Mouse (Mus musculus) cerebellum, postnatal 4 days (tissue): Measurements from ENCODE around the gene Stra6l.
A peak's percentile ranks its signal among the peaks of the same experiment; 100 is the strongest.

Experiments used
- DNase-seq, 2 experiments: peaks; one replicate each; pipeline ENCODE4 v3.0.0; 2022; ENCODE audit warnings: low spot score in 2 of 2, mixed read lengths in 1 of 2

The Stra6l gene

DNA sequence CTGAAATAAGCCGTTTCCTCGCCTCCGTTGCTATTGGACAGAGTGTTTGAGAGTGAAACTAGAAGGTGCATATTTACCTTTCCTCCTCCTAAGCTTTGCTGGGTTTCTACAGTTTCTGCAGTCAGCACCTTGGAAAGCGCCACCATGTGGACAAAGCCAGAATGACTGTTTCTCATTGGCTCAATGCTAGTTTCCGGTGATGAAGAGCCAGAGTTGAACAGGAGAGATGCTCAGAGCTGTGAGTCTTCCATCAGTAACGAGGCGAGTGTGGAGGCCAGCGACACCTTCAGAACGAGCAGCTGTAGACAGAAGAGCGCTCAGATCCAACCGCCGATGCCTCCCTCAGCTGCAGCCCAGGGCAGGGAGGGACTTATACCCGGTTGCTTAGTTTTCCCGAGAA is 4.1 kb upstream of the Stra6l start:
- DNase-seq: peak in 1 of 2 experiments; percentile 61

DNA sequence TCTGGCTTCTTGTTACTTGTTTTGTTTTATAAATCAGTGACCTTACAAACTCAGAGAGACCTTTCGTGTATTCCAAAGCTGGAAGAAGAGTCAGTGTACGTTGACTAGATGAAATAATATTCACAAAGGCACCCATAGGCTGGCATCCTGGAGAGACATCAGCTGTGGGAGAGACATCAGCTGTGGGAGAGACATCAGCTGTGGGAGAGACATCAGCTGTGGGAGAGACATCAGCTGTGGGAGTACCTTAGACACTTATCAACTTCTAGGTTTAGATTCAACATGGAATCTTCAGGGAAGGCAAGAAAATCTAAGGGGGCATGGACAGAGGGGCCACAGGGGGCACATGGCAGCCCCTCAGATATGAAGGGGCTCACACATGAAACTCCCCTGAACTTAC is 2.2 kb upstream of the Stra6l start:
- no peak for DNase-seq

DNA sequence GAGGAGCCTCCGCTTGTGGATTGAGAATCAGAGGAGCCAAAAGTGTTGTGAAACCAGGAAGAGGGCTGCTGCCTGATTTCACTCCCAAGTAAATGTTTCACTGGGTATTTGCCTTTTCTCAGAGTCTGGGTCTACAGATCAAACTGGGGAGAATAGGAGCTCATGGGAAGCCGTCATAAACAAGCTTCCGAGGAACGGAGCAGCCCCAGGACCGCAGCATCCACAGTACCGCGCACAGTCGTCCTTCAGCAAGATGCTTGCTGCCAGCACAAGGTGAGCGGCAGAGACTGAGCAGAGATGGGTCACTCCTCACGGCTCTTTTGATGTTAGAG is 327 bp downstream of the Stra6l start:
- DNase-seq: no peak

DNA sequence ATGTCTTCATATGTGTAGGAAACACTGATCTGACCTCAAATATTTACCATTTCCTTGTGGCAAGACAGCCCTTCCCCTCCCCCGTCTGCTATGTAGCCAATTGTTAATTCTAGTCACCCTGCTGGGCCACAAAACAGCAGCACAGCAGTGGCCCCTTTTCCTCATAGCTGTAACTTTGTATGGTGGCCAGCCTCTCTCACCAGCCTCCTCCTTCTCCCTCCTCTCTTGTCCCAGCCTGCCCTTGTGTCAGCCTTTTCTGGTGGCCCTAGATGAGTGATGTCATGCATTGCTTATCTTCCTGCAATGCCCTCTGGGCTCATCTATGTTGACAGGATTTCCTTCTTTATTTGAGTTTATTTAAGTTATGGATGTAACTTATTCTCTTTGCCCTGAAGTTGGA is 955 bp downstream of the Stra6l start:
- DNase-seq: no peak

DNA sequence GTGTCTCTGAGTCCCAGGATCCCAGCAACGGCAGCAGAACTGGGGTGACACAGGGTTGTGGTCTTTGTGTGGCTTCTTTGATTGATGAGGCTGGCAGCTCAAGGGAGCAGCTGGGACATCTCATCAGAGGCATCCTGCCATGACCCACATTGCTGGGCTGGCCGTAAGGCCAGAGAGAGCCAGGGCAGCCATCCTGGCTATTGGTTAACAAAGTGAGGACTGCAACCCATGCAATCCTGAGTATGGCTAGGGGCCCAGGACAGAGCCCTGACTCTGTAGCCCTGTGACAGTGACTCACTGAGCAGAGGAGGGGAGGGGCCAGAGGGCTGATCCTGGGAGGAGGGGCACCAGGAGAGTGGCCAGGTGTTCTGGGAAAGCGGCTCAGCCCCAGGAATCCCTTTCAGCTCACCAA is 3.2 kb downstream of the Stra6l start:
- DNase-seq: no peak

DNA sequence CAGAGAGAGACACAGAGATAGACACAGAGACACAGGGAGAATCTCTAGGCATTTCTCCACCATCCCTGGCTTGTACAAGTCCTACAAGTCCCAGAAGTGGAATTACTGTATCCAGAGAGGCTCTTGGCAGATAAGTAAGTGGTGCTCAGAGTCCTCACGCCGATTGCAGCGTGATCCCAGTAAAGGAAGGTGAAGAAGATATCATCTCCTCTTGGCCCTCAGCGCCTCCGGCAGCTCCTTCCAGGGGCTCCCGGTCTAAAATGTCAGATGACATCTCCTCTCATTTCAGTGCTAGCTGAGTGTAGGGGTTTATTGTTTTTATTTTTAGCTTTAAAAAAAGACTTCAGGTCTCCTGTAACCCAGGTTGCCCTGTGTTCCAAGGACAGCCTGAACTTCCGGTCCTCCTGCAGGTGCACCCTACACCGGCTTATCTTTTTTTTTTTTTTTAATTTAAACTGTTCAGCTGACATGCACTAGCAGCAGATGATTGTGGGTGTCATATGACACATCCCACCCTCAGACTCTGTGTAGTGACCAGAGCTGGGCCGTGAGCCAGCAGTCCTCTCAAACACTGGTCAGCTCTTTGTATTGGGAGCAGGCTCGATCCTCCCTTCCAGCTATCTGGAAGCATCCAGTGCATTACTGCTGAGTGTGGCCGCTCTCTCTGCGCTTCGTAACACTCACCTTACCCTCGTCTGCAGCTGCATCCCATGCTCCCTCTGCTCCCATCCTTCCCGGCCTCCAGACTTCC is 5.2 kb downstream of the Stra6l start:
- DNase-seq: no peak

DNA sequence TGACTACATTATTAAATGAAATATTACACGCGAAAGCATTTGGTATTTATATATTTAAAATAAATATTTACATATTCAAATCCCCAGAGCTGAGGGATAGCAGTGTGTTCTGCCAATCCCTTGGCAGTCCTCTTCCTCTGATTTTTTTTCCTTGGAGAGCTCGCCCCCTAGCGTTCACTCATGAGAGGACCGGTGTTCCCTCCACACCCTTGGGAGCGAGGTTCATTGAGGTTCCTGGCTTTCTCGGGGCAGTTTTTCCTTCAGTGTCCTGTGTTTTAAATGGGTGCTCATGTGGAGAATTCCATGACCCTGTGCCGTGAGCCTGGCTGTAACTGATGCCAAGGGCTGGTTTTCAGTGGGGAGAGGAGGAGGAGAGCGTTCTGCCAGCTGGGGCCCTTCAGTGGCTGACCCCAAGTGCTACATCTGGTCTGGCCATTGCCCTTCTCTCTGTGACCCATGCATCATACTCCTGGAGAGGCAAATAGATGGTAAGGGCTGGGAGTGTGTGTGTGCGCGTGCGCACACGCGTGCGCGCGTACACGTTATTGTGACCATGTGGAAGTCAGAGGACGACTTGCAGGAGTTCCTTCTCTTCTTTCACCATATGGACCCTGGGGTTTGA is 7.5 kb downstream of the Stra6l start:
- peak; percentile 70 to 84 for DNase-seq

DNA sequence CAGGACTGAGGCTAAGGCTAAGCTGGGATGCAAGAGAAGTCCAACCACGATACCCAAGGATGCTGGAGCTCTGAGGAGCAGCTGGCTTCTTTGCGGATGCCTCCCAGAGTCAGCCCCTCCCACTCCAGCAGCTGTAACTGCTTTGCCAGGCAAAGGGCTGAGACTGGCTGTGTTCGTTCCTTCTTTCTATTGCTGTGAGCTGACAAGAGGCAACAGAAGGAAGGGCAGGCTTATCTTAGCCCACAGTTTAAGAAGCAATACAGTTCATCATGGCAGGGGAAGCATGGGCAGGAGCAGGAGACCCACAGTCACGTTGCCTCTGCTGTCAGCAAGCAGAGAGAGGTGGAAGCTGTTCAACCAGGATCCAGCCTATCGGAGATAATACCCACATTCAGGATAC is 12.7 kb downstream of the Stra6l start:
- no peak for DNase-seq

DNA sequence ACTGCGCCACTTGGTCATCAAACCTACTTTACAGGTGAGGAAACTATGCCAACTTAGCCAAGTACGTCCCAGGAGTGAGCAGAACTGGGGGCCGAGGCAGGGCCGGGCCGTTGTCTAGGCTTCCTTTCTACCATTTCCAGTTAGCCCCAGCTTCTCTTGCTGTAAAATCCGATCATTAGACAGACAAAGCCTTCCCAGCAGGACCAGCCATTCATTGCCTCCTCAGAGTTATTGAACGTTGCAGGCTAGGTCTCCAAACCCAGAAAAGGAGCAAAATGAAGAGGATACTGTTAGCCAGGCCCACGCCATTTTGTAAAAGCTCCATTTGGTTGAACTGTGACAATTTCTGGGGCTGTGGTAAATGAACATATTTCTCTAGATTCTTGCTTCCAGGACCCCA is 19.0 kb downstream of the Stra6l start:
- DNase-seq: no peak

DNA sequence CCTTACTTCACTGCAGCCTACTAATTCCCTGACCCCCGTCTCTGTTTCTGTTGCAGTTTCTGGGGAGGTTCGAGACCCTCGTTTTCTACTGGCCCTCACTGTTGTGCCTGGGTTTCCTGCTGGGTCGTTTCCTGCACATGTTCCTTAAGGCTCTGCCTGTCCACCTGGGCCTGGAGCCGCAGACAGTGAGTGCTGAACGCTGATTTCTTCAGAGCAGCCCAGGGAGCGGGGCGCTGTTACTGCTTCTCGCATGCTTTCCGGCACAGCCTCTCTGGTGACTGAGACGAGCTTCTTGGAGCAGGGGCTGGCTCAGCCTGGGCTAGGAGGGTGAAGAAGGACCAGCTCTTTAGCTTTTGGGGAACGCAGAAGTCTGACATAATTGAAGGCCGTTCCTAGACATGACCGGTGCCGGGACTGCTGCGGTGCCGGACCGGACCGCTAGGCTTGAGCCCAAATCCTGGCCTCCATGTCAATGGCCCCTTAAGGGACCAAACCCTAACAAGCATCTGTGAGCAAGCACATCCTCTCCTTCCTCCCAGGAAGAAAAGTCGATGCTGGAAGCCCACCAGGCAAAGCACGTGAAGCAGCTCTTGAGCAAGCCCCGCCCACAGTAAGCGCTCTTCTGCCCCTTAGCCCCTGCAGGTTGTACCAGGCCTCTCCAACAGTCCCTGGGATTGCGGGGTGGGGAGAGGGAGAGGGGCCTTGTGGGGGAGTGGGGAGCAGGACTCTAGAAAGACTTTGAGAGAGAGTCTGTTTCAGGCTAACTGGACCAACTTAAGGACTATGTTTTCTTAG is 20.8 kb downstream of the Stra6l start:
- no peak for DNase-seq

DNA sequence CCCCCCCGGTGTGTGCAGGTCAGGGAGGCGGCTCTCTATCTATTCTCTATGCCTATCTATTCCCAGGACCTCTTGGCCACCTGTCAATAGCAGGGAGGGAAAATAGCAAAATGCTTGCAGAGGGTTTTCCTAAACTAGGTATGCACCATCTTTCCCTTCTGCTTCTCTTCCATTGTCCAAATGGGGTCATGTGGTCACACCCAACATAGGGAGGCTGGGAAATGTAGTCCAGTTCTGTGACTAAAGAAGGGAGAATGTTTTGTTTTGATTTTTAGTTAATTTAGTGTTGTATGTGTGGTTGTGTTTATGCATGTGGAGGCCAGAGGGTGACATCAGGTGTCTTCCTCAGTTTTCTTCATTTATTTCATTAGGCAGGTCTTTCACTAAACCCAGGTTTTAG is 23.7 kb downstream of the Stra6l start:
- no peak for DNase-seq

DNA sequence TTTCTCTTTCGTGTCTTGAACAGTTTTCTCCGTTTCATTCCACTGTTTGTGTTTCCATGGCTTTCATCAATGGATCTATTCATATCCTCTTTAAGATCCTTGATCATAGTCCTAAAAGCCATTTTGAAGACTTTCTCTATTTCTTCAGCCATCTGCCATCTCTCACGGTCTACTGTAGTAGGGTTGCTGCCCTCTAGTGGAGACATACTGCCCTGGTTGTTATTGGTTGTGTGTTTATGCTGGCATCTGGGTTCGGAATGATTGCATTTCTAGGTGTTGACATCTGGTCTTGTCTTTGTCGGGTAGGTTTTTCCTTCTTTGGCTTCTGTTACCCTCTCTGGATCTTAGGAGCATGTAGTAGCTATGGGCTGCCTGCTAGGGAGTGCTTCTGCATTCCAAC is 30.5 kb downstream of the Stra6l start:
- peak in 1 of 2 experiments; percentile 41 for DNase-seq

DNA sequence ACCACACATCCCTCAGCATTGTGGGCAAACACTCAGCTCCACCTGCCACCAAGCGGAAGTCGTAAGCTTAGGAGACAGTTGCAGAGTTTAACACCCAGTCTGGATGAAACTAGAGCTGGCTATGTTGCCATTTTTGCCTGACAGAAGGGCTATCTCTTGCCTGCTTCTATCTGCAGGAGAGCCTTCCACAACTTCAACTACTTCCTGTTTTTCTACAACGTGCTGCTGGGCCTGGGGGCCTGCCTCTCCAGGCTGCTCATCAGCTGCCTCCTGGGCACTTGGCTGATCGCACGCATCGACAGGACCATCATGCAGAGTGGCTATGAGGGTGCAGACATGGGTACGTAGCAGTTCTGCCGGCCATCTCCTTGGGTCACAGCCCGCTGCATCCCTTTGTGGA is 34.1 kb downstream of the Stra6l start:
- DNase-seq: no peak

DNA sequence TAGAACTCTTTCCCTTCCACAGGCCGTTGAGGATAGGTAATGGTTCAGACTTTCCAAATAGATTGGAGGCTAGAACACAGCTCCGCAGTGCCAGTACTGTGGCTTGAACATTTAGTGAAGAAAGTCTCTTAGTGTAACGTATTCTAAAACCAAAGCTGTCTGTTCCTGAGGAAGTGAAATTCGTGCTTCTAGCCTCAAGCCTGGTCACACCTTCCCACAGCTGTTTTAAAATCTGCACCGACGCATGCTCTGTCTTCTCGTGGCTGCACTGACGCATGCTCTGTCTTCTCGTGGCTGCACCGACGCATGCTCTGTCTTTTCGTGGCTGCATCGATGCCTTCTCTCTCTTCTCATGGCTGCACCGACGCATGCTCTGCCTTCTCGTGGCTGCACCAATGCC is 34.8 kb downstream of the Stra6l start:
- DNase-seq: no peak

DNA sequence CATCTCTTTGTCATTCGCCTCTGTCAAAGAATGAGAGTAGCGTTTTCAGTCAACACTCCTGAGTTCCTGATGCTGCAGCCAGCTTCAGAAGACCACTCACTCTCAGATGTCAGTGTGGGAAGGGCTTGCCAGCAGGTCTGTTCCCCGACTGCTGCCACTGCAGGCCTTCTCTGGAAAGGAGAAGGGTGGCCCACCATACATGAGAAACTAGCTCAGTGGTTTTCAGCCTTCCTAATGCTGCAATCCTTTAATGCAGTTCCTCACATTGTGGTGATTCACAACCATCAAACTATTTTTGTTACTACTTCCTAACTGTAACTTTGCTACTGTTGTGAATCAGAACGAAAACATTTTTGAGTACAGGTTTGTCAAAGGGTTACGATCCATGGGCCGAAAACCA is 41.0 kb downstream of the Stra6l start:
- DNase-seq: no peak

DNA sequence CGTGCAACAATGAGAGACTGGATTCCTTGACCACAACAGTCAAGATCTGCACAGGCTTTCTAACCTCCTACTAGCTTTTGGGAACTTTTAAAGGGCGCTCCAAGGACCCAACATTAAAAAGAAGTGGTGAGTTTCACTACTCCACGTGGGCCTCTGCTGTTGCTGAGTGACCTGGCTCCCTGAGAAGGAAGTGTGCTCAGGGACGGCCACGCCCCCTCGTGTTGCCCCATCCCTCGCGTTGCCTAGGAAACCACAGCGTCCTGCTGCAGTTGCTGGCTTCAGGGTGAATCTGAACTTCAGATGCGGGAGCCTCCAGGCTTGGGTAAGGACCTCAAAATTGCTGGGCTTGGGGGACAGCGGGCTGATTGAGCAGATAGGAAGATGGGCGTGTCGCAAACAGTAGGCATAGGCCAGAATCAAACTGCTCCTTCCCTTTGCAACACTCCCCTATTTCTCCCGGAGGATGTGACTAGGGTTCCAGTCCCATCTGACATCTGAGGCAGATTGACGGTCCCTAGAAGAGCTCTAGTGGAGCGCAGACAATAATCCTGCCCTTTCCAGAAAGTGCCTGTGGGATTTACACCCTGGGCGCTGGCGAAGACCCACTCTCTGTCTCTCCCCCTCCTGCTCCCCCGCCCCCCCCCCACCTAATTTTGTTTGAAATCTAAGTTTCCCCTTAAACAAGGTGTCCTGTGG is 41.8 kb downstream of the Stra6l start, which contains the start of gene Ccdc180:
Gene Ccdc180, plus strand, starts transcription at position 238 of the 696 bp plus-strand sequence.
- DNase-seq: peak in 1 of 2 experiments; percentile 30

DNA sequence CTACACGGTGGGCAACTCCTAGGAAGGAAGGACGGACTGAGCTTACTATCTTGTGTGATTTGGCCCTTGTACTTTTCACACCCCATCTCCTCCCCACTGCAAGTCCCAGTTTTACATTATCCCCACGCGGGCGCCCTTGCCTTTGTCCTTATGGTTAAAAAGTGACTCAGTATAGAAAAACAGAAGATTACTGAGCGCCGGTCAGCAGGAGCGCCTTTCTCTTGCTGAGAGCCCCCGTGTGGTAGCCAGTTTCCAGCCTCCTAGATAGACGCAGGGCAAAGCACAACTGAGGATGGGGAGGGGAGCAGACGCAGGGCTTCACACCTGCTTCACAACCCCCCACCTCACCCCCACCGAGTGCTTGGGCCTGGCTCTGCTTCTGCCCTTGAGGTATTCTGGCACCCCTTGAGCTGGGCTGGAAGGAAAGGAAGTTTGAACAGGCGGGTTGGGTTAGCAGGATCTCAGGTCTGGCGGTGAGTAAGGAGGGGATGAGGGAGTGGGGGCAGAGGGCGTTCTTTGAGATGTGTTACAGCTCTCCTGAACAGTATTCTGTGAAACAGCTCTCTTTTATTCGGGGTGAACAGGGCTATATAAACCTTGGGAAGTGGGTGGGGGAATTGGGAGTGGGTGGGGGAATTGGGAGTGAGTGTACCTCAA is 48.1 kb downstream of the Stra6l start:
- no peak for DNase-seq

DNA sequence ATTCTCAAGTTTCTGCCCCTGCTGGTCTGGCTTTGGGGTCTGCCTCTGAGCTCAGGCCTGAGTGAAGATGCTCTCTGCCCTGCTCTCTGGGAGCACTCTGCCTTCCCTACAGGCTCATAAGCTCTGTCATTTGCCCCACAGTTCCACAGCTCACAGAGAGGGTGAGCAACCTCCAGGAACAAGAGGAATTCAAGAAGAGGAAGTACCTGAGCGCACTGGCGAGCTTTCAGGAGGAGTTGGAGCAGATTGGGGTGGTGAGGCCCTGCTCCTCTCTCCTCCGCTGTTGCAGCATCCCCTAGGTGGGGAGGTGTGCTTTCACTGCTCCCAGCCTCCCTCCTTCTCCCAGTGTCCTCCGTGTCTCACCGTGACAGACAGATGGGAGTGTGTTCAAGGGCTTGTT is 49.9 kb downstream of the Stra6l start:
- DNase-seq: no peak

DNA sequence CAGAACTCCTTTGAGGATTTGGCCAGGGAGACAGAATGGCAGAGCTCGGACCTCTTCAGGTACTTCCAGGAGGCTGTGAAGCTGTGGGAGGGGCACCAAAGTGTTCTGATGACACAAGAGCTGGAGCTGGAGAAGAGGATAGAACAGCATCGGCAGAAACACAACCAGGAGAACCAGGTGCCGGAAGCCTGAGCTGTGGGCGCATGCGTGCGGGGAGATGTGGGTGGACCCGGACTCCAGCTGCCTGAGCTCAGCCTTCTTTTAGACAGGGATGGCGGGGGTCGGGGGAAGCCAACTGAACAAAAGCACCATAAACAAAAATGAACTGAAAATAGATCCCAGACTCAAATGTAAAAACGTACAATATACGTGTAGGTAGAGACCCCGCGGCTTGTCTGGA is 60.8 kb downstream of the Stra6l start:
- no peak for DNase-seq

DNA sequence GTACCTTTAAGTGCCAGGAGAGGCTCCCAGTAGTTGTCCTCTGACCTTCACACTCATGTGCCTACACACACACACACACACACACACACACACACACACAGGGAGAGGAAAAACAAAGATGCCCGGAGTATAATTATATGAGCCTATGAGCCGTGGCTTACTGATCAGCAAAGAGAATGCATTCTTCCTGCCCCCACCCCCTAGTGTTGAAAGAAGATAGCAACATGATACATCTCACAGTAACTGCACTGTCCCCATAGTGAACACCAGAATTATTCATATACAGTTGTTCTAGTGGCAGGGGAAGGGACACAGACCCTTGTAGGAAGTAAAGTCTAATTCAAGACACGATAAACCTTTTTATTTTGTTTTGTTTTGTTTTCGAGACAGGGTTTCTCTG is 61.5 kb downstream of the Stra6l start:
- no peak for DNase-seq

DNA sequence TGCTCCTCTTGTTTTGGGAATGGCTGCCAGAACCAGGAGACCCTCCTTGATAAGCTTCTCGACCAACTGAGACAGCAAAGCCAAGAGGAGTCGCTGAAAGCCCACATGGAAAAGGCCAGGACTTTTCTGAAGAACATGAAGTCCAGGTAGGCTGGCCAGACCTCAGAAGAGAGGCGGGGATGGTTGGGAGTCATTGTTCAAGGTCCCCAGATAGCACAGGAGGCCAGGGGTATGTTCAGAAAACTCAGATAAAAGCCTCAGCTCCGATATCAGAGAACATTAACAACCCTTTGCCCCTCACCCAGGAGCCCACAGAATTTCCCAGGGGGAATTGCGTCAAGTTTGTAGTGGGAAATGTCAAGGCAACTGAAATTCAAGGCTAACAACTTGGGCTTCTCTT is 62.8 kb downstream of the Stra6l start:
- DNase-seq: no peak

DNA sequence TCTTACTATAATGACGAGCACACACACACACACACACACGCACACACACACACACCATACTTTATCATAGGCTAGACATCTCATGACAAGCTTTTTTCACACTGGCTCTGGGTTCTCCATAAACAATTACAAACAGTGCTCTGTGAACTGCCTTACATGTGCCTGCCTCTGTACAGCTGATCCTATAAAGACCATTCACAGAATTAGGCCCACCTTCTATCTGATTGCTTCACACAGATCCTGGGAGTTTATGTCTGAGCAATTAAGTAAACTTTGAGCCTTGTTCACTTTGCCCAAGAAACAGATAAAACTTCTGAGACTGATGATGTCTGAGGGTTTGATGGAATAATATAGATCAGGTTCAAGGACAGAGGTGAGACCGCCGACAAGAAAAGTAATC is 63.4 kb downstream of the Stra6l start:
- DNase-seq: no peak
